Mouse (Mus musculus) cerebellum, adult (tissue): ENCODE results near the gene Polr2c.

ENCODE experiments used
- ATAC-seq: cut with Nextera tagmentation; 2 replicates; pipeline ENCODE4 v1.9.2; 2017; ENCODE audit warnings: mild to moderate bottlenecking, moderate library complexity, mixed read lengths; ENCODE audit not compliant: insufficient number of reproducible peaks, low FRiP score, low TSS enrichment

Gene Polr2c

GRCm38 (mm10) chr8:94917851-94918495 is 60.7 kb downstream of the Polr2c start, which contains the start of gene Ccdc102a:
Gene Ccdc102a (minus strand): TSS chr8:94918098.
- ATAC-seq = no peak

GRCm38 (mm10) chr8:94919256-94919655 is 62.0 kb downstream of the Polr2c start:
- ATAC-seq = no peak

- no peak for ATAC-seq
These were observed 64.9 kb downstream of the Polr2c start for GRCm38 (mm10) chr8:94922176-94922575.

GRCm38 (mm10) chr8:94922602-94923001 is 65.4 kb downstream of the Polr2c start:
- ATAC-seq = no peak
